Mouse (Mus musculus): Measurements from ENCODE around the gene Dpp10. TPM values are rescaled to one million over a fixed set of nuclear protein-coding genes. Genes with fewer than 3 reads are reported as not detected.

The Dpp10 gene
- polyA plus RNA-seq, 1 experiment from 2014 or later, result 0.53 TPM

- H3K27ac ChIP-seq, result no peak overlapping the region
- H3K4me1 ChIP-seq, result no peaks in the 10 kb centered on the region
- 75% methylated on average over 2 of the region's 2 CpGs for whole genome bisulfite sequencing
- no peak overlapping the region for H3K9ac ChIP-seq
- ATAC-seq (ENCODE audit: insufficient number of reproducible peaks, insufficient read depth, low FRiP score, low TSS enrichment, low read depth), result no peak
- no peaks in the 10 kb centered on the region for H3K36me3 ChIP-seq
- H3K27me3 ChIP-seq, result no peaks in the 10 kb centered on the region
- no peak overlapping the region for H3K4me3 ChIP-seq
- H3K9me3 ChIP-seq, result no peaks in the 10 kb centered on the region
- H3K4me2 ChIP-seq, result no peak overlapping the region
These were observed 59.9 kb downstream of the Dpp10 start for GRCm38 (mm10) chr1:123985324-123986024.

- Histone ChIP-seq H3K27ac (no peak overlapping the region), H3K36me3 (no peaks in the 10 kb centered on the region), H3K9me3 (no peaks in the 10 kb centered on the region), H3K4me2 (no peak overlapping the region), H3K4me3 (no peak overlapping the region), H3K27me3 (no peaks in the 10 kb centered on the region), H3K9ac (no peak overlapping the region), H3K4me1 (no peaks in the 10 kb centered on the region)
- WGBS, result 49% methylated on average over 1 of the region's 1 CpGs
- no peak for ATAC-seq (ENCODE audit: insufficient number of reproducible peaks, insufficient read depth, low FRiP score, low TSS enrichment, low read depth)
These were observed 66.8 kb downstream of the Dpp10 start for GRCm38 (mm10) chr1:123978597-123978996.

GRCm38 (mm10) chr1:123974621-123975020 is 70.7 kb downstream of the Dpp10 start:
- H3K27ac ChIP-seq, result no peak overlapping the region
- no peak for ATAC-seq (ENCODE audit: insufficient number of reproducible peaks, insufficient read depth, low FRiP score, low TSS enrichment, low read depth)
- H3K36me3 ChIP-seq, result no peaks in the 10 kb centered on the region
- H3K27me3 ChIP-seq, result no peaks in the 10 kb centered on the region
- WGBS, result 25% methylated on average over 3 of the region's 3 CpGs
- no peaks in the 10 kb centered on the region for H3K4me1 ChIP-seq
- no peaks in the 10 kb centered on the region for H3K9me3 ChIP-seq
- no peak overlapping the region for H3K4me2 ChIP-seq
- H3K9ac ChIP-seq, result no peak overlapping the region
- H3K4me3 ChIP-seq, result no peak overlapping the region

- Histone ChIP-seq H3K4me2 (no peak overlapping the region), H3K4me3 (no peak overlapping the region), H3K4me1 (no peaks in the 10 kb centered on the region), H3K9ac (no peak overlapping the region), H3K9me3 (no peaks in the 10 kb centered on the region), H3K27ac (no peak overlapping the region), H3K36me3 (no peaks in the 10 kb centered on the region), H3K27me3 (no peaks in the 10 kb centered on the region)
- WGBS, result 73% methylated on average over 4 of the region's 4 CpGs
- ATAC-seq (ENCODE audit: insufficient number of reproducible peaks, insufficient read depth, low FRiP score, low TSS enrichment, low read depth), result no peak
These were observed 99.2 kb downstream of the Dpp10 start for GRCm38 (mm10) chr1:123946149-123946548.

GRCm38 (mm10) chr1:123940826-123941225 is 104.5 kb downstream of the Dpp10 start:
- Histone ChIP-seq H3K4me2 (no peak overlapping the region), H3K27ac (no peak overlapping the region), H3K36me3 (no peaks in the 10 kb centered on the region), H3K9ac (no peak overlapping the region), H3K27me3 (no peaks in the 10 kb centered on the region), H3K9me3 (no peaks in the 10 kb centered on the region), H3K4me3 (no peak overlapping the region), H3K4me1 (no peaks in the 10 kb centered on the region)
- ATAC-seq (ENCODE audit: insufficient number of reproducible peaks, insufficient read depth, low FRiP score, low TSS enrichment, low read depth), result no peak
- 88% methylated on average over 1 of the region's 1 CpGs for WGBS

GRCm38 (mm10) chr1:123933812-123934727 is 111.3 kb downstream of the Dpp10 start:
- no peaks in the 10 kb centered on the region for H3K4me1 ChIP-seq
- no peak overlapping the region for H3K27ac ChIP-seq
- H3K9me3 ChIP-seq, result no peaks in the 10 kb centered on the region
- WGBS, result 70% methylated on average over 7 of the region's 7 CpGs
- ATAC-seq (ENCODE audit: insufficient number of reproducible peaks, insufficient read depth, low FRiP score, low TSS enrichment, low read depth), result no peak
- H3K36me3 ChIP-seq, result no peaks in the 10 kb centered on the region
- no peak overlapping the region for H3K4me2 ChIP-seq
- H3K27me3 ChIP-seq, result no peaks in the 10 kb centered on the region
- no peak overlapping the region for H3K4me3 ChIP-seq
- H3K9ac ChIP-seq, result no peak overlapping the region

- Histone ChIP-seq H3K9me3 (no peaks in the 10 kb centered on the region), H3K9ac (no peak overlapping the region), H3K4me3 (no peak overlapping the region), H3K27ac (no peak overlapping the region), H3K4me1 (no peaks in the 10 kb centered on the region), H3K4me2 (no peak overlapping the region), H3K27me3 (no peaks in the 10 kb centered on the region), H3K36me3 (no peaks in the 10 kb centered on the region)
- 82% methylated on average over 3 of the region's 3 CpGs for WGBS
- ATAC-seq (ENCODE audit: insufficient number of reproducible peaks, insufficient read depth, low FRiP score, low TSS enrichment, low read depth), result no peak
These were observed 117.4 kb downstream of the Dpp10 start for GRCm38 (mm10) chr1:123928003-123928370.

- no peaks in the 10 kb centered on the region for H3K4me1 ChIP-seq
- H3K4me3 ChIP-seq, result no peak overlapping the region
- no peak for ATAC-seq (ENCODE audit: insufficient number of reproducible peaks, insufficient read depth, low FRiP score, low TSS enrichment, low read depth)
- no peaks in the 10 kb centered on the region for H3K9me3 ChIP-seq
- no peak overlapping the region for H3K27ac ChIP-seq
- H3K9ac ChIP-seq, result no peak overlapping the region
- H3K27me3 ChIP-seq, result no peaks in the 10 kb centered on the region
- no peaks in the 10 kb centered on the region for H3K36me3 ChIP-seq
- no peak overlapping the region for H3K4me2 ChIP-seq
These were observed 117.9 kb downstream of the Dpp10 start for GRCm38 (mm10) chr1:123927278-123928002.

- H3K36me3 ChIP-seq, result no peaks in the 10 kb centered on the region
- no peak overlapping the region for H3K9ac ChIP-seq
- no peaks in the 10 kb centered on the region for H3K9me3 ChIP-seq
- ATAC-seq (ENCODE audit: insufficient number of reproducible peaks, insufficient read depth, low FRiP score, low TSS enrichment, low read depth), result no peak
- no peak overlapping the region for H3K4me3 ChIP-seq
- no peaks in the 10 kb centered on the region for H3K4me1 ChIP-seq
- H3K27ac ChIP-seq, result no peak overlapping the region
- no peak overlapping the region for H3K4me2 ChIP-seq
- no peaks in the 10 kb centered on the region for H3K27me3 ChIP-seq
- 59% methylated on average over 1 of the region's 1 CpGs for WGBS
These were observed 120.5 kb downstream of the Dpp10 start for GRCm38 (mm10) chr1:123924905-123925304.

- no peak overlapping the region for H3K4me2 ChIP-seq
- no peaks in the 10 kb centered on the region for H3K27me3 ChIP-seq
- no peaks in the 10 kb centered on the region for H3K4me1 ChIP-seq
- no peak overlapping the region for H3K9ac ChIP-seq
- H3K27ac ChIP-seq, result no peak overlapping the region
- no peaks in the 10 kb centered on the region for H3K36me3 ChIP-seq
- ATAC-seq (ENCODE audit: insufficient number of reproducible peaks, insufficient read depth, low FRiP score, low TSS enrichment, low read depth), result no peak
- no peaks in the 10 kb centered on the region for H3K9me3 ChIP-seq
- WGBS, result 76% methylated on average over 2 of the region's 2 CpGs
- no peak overlapping the region for H3K4me3 ChIP-seq
These were observed 121.5 kb downstream of the Dpp10 start for GRCm38 (mm10) chr1:123923907-123924306.

- H3K4me1 ChIP-seq, result no peaks in the 10 kb centered on the region
- H3K27ac ChIP-seq, result no peak overlapping the region
- no peak for ATAC-seq (ENCODE audit: insufficient number of reproducible peaks, insufficient read depth, low FRiP score, low TSS enrichment, low read depth)
- H3K27me3 ChIP-seq, result no peaks in the 10 kb centered on the region
- H3K9ac ChIP-seq, result no peak overlapping the region
- no peaks in the 10 kb centered on the region for H3K9me3 ChIP-seq
- no peak overlapping the region for H3K4me3 ChIP-seq
- no peaks in the 10 kb centered on the region for H3K36me3 ChIP-seq
- 87% methylated on average over 1 of the region's 1 CpGs for WGBS
- H3K4me2 ChIP-seq, result no peak overlapping the region
These were observed 125.8 kb downstream of the Dpp10 start for GRCm38 (mm10) chr1:123919606-123920005.

Measured in embryonic facial prominence, embryonic 13.5 days (tissue).